Mouse (Mus musculus) cerebellum, postnatal 36 days (tissue): ENCODE data around the gene Mrc2.

Experiments
- DNase-seq, 2 experiments: peaks; one replicate each; pipeline ENCODE4 v3.0.0; 2021 to 2022; ENCODE audit warnings: mixed read lengths in 2 of 2

Mrc2 gene

DNA sequence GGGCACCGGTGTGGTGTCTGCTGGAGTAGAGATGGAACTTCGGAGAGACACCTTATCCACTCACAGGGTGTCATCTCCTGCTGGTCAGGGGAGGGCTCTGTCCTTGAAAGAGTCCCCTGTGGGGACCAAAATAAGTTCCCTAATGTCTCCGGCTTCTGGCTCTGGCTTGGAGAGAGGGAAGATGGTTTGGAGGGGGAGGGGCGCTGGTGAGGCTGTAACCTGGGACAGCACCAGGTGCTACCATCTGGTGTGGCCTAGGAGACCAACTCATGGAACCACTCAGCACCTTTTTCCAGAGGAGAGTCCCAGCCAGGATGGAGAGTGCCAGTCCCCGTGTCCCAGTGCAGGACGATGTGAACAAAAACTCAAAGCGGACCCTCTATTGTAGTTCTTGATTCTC is 58.2 kb downstream of the Mrc2 start:
- no peak for DNase-seq

DNA sequence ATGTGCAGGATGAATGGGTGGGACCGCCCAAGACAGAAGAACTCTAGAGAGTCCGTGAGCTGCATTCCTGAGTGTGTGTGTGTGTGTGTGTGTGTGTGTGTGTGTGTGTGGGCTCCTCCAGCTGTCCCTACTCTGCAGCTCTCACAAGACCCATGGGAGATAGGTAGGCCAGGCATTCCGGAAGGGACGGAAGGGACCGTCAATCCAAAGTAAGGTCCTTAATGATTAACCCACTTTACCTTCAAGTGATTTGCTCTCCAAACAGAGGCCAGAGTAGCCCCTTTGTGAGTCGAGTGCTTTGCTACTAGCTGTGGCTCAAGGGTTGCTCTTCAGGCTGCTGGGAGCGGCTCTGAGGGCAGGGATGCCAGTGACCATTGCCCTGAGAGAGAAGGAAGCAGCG is 59.7 kb downstream of the Mrc2 start:
- no peak for DNase-seq

DNA sequence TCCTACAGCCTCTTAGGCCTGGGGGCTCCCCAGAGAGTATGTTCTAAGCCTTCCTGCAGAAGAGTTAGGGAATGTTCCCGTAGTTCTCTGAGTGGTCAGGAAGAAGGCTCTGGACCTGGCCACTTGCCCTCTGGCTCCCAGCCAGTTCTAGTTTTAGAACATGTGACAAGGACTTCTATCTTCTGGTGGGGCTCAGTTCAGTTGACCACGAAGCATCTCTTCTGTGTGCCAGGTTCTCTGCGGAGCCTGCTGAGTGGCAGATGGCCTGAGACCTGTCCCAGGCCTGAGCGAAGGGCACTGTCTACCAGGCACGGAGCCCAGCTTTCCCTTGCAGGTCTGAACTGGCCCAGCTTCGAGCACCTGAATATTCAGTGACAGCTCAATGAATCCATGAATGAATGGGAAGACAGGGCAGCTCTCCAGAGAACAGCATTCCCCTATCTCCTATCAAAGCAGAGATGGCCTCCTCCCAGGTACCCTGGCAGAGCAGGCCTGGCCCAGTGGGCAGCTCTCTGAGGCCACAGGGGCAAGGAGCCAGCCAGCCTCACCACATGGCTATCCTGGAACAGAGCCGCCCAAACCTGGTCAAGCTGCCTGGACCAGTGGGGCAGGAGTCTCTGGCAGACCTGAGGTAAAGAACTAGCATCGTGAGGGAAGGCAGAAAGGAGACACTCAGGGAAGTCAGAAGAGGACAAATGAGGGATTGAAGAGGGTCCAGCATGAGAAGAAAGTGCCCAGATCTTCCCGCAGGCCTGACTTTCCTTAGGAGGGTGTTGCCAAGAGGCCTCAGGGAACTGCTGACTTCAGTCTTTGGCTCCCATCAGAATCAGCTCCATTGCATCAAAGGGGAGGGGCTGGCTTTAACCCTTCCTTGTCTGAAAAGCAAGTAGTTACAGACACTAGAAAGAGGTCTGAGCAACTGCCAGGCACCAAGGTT is 60.8 kb downstream of the Mrc2 start:
- DNase-seq: peak; percentile 99 to 100

GRCm38 (mm10) chr11:105353891-105354280 is 61.4 kb downstream of the Mrc2 start:
- no peak for DNase-seq

GRCm38 (mm10) chr11:105356301-105356700 is 63.9 kb downstream of the Mrc2 start:
- DNase-seq: no peak

DNA sequence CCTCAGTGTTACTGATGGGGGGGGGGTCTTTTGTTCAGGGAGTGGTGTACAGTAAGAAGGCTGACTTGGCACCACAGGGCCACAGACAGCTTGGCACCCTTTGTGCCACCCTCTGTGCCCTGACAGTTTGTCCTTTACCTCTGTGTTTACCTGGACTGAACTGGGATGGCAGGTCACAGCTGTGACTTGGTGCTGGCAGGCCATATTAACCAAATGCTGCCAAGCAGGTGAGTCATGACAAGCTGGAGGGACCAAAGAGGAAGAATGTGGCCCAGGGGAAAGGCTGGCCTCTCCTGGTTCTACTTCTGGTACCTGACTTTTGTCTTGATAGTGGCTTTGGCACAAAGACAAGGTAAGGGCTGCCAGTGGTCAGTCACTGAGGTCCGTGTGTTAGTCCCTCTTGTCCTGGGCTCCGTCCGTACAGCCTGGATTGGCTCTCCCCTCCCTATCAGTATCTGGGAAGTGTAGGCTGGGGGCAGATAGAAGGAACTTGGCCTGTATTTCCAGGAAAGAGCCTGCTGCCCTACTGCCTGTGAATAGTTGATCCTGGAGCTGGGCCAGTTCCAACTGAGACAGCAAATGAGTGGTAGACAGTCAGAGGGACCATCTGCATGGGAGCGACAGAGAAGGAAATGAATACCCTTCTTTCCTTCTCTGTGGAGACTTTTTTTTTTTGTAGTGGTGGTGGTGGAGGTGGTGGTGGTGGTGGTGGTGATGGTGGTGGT is 69.8 kb downstream of the Mrc2 start:
- DNase-seq: peak; percentile 41 to 55

- DNase-seq: peak; percentile 78
Measured at GRCm38 (mm10) chr11:105362946-105363597, 70.6 kb downstream of the Mrc2 start.

- no peak for DNase-seq
Measured at GRCm38 (mm10) chr11:105363598-105364385, 71.3 kb downstream of the Mrc2 start.

GRCm38 (mm10) chr11:105364386-105365065 is 72.1 kb downstream of the Mrc2 start:
- DNase-seq: no peak

DNA sequence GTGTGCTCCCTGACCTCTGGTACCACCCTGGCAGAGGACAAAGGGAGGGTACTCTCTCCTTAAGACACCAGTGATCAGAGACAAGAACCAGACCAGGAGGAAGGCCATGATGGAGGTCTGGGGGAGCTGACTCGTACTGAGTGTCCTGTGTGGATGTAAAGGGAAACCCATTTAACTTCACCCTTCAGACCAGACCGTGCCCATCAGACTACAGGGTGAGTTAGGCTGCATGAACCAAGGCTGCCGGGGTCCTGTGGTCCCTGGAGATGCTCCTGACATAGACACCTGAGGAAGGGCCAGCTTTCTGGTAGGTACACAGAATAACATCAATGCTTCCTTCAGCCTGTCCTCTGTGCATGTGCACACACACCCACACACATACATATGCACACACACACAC is 73.2 kb downstream of the Mrc2 start:
- no peak for DNase-seq

- no peak for DNase-seq
Measured at GRCm38 (mm10) chr11:105366051-105366450, 73.6 kb downstream of the Mrc2 start.

GRCm38 (mm10) chr11:105367163-105367562 is 74.7 kb downstream of the Mrc2 start:
- DNase-seq: no peak

DNA sequence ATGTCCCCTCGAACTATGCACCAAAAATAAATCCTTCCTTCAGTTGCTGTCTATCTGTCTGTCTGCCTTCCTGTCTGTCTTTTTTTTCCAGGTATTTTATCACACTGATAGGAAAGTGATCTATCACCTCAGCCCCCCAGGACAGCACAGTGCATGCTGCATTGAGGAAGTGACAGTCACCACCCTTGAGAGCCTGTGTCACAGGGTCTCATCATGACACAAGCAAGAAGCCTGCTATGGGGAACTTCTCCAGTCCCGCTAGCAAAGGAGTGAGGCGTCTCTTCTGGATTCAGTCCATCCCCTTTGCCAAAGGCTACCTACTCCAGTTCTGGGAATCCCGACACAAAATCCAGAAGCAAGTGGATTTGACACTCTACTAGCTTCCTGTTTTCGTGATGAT is 76.4 kb downstream of the Mrc2 start:
- no peak for DNase-seq

- DNase-seq: no peak
Measured at GRCm38 (mm10) chr11:105369526-105370386, 77.3 kb downstream of the Mrc2 start.

GRCm38 (mm10) chr11:105371818-105372217 is 79.4 kb downstream of the Mrc2 start:
- no peak for DNase-seq

- DNase-seq: no peak
Measured at GRCm38 (mm10) chr11:105373881-105374280, 81.4 kb downstream of the Mrc2 start.

DNA sequence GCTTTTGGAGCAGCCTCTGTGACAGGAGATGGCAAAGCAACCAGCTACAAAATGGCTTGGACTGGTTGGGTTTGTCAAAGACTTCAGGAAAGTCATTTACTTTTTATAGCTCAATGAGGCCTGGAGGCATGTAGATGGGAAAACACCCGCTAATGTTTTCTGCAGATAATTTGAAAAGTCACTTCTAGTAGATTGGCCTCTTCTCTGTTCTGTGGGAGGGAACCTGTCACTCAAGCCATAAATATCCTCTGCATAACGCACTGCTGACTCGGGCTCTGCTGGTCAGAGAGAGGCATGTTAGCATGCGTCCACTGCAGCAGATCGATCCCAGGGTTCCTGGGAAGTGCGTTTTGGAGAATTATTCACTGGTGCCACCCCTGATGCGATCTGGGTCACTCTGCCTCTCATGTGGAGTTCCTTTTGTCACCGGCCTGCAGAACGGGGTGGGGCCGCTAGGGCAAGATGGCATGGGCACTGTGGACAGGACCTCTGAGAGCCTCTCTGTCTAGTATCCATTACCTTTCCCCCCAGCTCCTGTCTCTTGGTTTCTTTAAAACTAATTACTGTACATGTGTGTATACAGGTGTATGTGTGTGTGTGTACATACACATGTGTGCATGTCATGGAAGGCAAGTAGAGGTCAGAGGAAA is 82.2 kb downstream of the Mrc2 start:
- no peak for DNase-seq

- peak; percentile 45 to 62 for DNase-seq
Measured at GRCm38 (mm10) chr11:105375821-105376235, 83.4 kb downstream of the Mrc2 start.

GRCm38 (mm10) chr11:105385266-105385665 is 92.8 kb downstream of the Mrc2 start:
- DNase-seq: no peak

- DNase-seq: no peak
Measured at GRCm38 (mm10) chr11:105388636-105389035, 96.2 kb downstream of the Mrc2 start.
